Mouse (Mus musculus): ENCODE data around the gene Cib2. TPM values are rescaled to one million over a fixed set of nuclear protein-coding genes. Genes with fewer than 3 reads are reported as not detected.
A peak's percentile ranks its signal among the peaks of the same experiment; 100 is the strongest.
"Not testable (repeated sequence)": the region's sequence is repeated elsewhere in the genome, so short reads cannot be mapped to it uniquely, and the experiment has no call there.

The Cib2 gene
- polyA plus RNA-seq, 1 experiment, result 1.3 TPM

DNA sequence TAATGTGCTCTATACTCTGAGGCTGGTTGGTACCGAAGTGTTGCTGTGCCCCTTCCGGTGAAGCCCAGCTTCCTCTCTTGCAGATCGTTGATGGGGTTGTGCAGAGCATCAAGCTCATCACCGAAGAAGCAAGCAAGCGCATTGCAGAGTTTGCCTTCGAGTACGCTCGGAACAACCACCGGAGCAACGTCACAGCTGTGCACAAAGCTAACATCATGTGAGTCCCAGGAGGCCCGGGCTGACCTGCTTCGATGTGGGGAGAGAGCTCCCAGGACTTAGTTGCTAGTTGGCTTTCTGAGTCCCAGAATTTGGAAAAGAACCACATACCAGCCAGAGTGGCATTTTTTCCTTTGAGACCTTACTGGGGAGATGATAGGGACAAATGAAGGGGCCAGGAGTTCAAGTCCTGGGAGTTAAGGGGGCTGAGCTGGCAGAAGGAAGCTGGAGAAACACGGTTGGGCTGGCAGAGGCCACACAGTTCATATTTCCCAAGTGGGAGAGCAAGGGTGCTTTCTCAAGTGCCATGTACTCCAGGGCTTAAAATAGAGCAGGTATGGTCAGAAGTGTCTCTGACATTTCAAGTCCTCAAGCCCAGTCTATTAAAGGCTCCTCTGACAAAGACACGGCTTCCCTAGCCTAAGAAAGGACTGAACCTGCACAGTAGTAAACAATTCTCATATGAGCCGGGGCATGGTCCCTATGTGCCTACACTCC, 36.9 kb upstream of the Cib2 start:
- Histone ChIP-seq H3K36me3 (ENCODE audit: control insufficient read depth, insufficient read depth) (peaks cover 54% of the 10 kb centered on the region), H3K27me3 (ENCODE audit: control insufficient read depth, insufficient read depth, insufficient read length) (no peaks in the 10 kb centered on the region), H3K79me2 (ENCODE audit: control insufficient read depth, insufficient read depth) (no peaks in the 10 kb centered on the region), H3ac (ENCODE audit: control insufficient read depth, insufficient read length) (no peak overlapping the region), H3K4me3 (no peak overlapping the region), H3K4me2 (ENCODE audit: low read depth) (no peak overlapping the region)
- TF ChIP-seq MAX (IDR thresholded peaks at IDR 0.05; ENCODE audit: low read depth) (no peak), CEBPB (IDR thresholded peaks at IDR 0.05; ENCODE audit: insufficient read depth, poor library complexity, severe bottlenecking) (no peak), MYOG (IDR thresholded peaks at IDR 0.05; ENCODE audit: control insufficient read depth in 1 of 3, insufficient read depth in 1 of 3, insufficient read length in 2 of 3, low read depth in 2 of 3) (no peak), REST (IDR thresholded peaks at IDR 0.05; ENCODE audit: insufficient read depth, insufficient read length) (no peak), E2F4 (IDR thresholded peaks at IDR 0.05; ENCODE audit: insufficient read depth) (no peak), SRF (IDR thresholded peaks at IDR 0.05; ENCODE audit: control insufficient read depth, insufficient read length, low read depth) (no peak), TCF12 (IDR thresholded peaks at IDR 0.05; ENCODE audit: insufficient read depth, poor library complexity, severe bottlenecking) (no peak), TCF3 (IDR thresholded peaks at IDR 0.05; ENCODE audit: insufficient read length, low read depth) (no peak), POLR2AphosphoS2 (IDR thresholded peaks at IDR 0.05; ENCODE audit: insufficient read length, low read depth) (no peak), MYOD1 (IDR thresholded peaks at IDR 0.05; ENCODE audit: control insufficient read depth in 1 of 3, insufficient read length in 2 of 3, low read depth in 2 of 3) (no peak)

- H3K79me2 ChIP-seq (ENCODE audit: control insufficient read depth, insufficient read depth), result peaks cover 15% of the 10 kb centered on the region
- peaks cover 51% of the 10 kb centered on the region for H3K36me3 ChIP-seq (ENCODE audit: control insufficient read depth, insufficient read depth)
- H3K27me3 ChIP-seq (ENCODE audit: control insufficient read depth, insufficient read depth, insufficient read length); H3K4me3 ChIP-seq; H3ac ChIP-seq (ENCODE audit: control insufficient read depth, insufficient read length); H3K4me2 ChIP-seq (ENCODE audit: low read depth): not testable (repeated sequence)
Measured at GRCm38 (mm10) chr9:54593652-54594051, 33.6 kb upstream of the Cib2 start.

GRCm38 (mm10) chr9:54587863-54588262, 27.8 kb upstream of the Cib2 start:
- H3ac ChIP-seq (ENCODE audit: control insufficient read depth, insufficient read length), result no peak overlapping the region
- peaks cover 38% of the 10 kb centered on the region for H3K79me2 ChIP-seq (ENCODE audit: control insufficient read depth, insufficient read depth)
- TF ChIP-seq MYOG (IDR thresholded peaks at IDR 0.05; ENCODE audit: control insufficient read depth in 1 of 3, insufficient read depth in 1 of 3, insufficient read length in 2 of 3, low read depth in 2 of 3), result no peak
- H3K27me3 ChIP-seq (ENCODE audit: control insufficient read depth, insufficient read depth, insufficient read length), result no peaks in the 10 kb centered on the region
- H3K4me3 ChIP-seq, result peak overlapping the region; percentile 64
- H3K36me3 ChIP-seq (ENCODE audit: control insufficient read depth, insufficient read depth), result peaks cover 15% of the 10 kb centered on the region
- peak overlapping the region; percentile 96 for H3K4me2 ChIP-seq (ENCODE audit: low read depth)

DNA sequence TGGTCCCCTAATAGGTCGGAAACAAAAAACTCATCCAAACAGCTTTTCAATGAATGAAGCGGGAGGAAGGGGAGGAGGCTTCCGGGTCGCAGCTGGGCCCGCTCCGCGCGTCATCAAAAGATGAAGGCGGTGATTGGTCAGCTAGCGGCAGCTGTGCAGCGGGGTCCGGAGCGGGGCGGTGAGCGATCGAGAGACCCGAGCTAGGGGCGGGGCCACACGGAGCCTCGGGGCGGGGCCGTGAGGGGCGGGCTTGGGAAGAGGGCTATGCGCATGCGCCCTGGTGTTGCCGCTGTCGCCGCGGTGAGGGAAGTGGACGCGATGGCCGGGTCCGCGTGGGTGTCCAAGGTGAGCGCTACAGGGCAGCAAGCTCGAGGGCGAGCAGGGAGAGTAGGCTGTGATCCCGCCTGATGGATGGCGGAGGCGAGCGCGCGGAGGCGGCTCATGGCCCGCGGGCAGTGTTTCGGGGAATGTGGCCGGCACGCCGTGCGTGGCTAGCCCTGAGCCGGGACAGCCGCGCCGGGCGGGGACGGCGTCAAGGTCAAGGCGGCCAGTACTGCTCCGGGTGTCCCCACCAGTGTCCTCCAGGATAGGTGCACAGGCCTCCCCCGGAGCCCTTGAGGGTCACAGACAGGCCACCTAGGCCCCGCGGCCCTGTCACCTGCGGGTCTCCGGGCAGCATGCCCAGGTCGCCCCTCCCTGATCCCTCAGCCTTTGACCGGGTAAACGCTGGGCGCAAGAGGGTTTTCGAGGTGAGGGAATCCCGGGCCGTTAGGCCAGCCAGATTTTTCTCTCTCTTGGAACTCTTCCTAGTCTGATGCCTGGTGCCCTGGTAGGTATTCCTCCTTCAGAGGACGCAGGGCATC, 26.4 kb upstream of the Cib2 start, which contains the start of gene Idh3a:
Gene Idh3a, plus strand, starts transcription at position 136 of the 863 bp plus-strand sequence.
- peak within 1 kb of the TSS; percentile 64 for H3K4me3 ChIP-seq
- H3K4me2 ChIP-seq (ENCODE audit: low read depth), result peak within 1 kb of the TSS; percentile 96
- H3ac ChIP-seq (ENCODE audit: control insufficient read depth, insufficient read length), result peak within 1 kb of the TSS; percentile 91
- no peak for TF ChIP-seq CEBPB (IDR thresholded peaks at IDR 0.05; ENCODE audit: insufficient read depth, poor library complexity, severe bottlenecking)
- TF ChIP-seq MYOG (IDR thresholded peaks at IDR 0.05; ENCODE audit: control insufficient read depth in 1 of 3, insufficient read depth in 1 of 3, insufficient read length in 2 of 3, low read depth in 2 of 3), result peak in 2 of 3 experiments; percentile 8 to 37
- TF ChIP-seq USF1 (IDR thresholded peaks at IDR 0.05; ENCODE audit: low read depth), result no peak
- TF ChIP-seq SRF (IDR thresholded peaks at IDR 0.05; ENCODE audit: control insufficient read depth, insufficient read length, low read depth), result no peak
- TF ChIP-seq MYOD1 (IDR thresholded peaks at IDR 0.05; ENCODE audit: control insufficient read depth in 1 of 3, insufficient read length in 2 of 3, low read depth in 2 of 3), result peak in 1 of 3 experiments; percentile 42
- TF ChIP-seq TCF12 (IDR thresholded peaks at IDR 0.05; ENCODE audit: insufficient read depth, poor library complexity, severe bottlenecking), result no peak
- no peak for TF ChIP-seq MAX (IDR thresholded peaks at IDR 0.05; ENCODE audit: low read depth)
- TF ChIP-seq POLR2A (IDR thresholded peaks at IDR 0.05; ENCODE audit: insufficient read length, low read depth), result peak; percentile 99
- no peak for TF ChIP-seq TCF3 (IDR thresholded peaks at IDR 0.05; ENCODE audit: insufficient read length, low read depth)
- TF ChIP-seq POLR2AphosphoS2 (IDR thresholded peaks at IDR 0.05; ENCODE audit: insufficient read length, low read depth), result peak; percentile 96
- TF ChIP-seq E2F4 (IDR thresholded peaks at IDR 0.05; ENCODE audit: insufficient read depth), result no peak
- peak; percentile 27 for TF ChIP-seq REST (IDR thresholded peaks at IDR 0.05; ENCODE audit: insufficient read depth, insufficient read length)
- H3K27me3 ChIP-seq (ENCODE audit: control insufficient read depth, insufficient read depth, insufficient read length), result no peaks in the 10 kb centered on the region
- H3K79me2 ChIP-seq (ENCODE audit: control insufficient read depth, insufficient read depth), result peaks cover 38% of the 10 kb centered on the region
- peaks cover 10% of the 10 kb centered on the region for H3K36me3 ChIP-seq (ENCODE audit: control insufficient read depth, insufficient read depth)

- Histone ChIP-seq H3K79me2 (ENCODE audit: control insufficient read depth, insufficient read depth) (peaks cover 37% of the 10 kb centered on the region), H3ac (ENCODE audit: control insufficient read depth, insufficient read length) (peak overlapping the region; percentile 91), H3K27me3 (ENCODE audit: control insufficient read depth, insufficient read depth, insufficient read length) (no peaks in the 10 kb centered on the region), H3K4me3 (peak overlapping the region; percentile 64), H3K36me3 (ENCODE audit: control insufficient read depth, insufficient read depth) (peaks cover 8% of the 10 kb centered on the region), H3K4me2 (ENCODE audit: low read depth) (peak overlapping the region; percentile 78)
- TF ChIP-seq USF1 (IDR thresholded peaks at IDR 0.05; ENCODE audit: low read depth) (no peak), POLR2AphosphoS2 (IDR thresholded peaks at IDR 0.05; ENCODE audit: insufficient read length, low read depth) (no peak), MYOG (IDR thresholded peaks at IDR 0.05; ENCODE audit: control insufficient read depth in 1 of 3, insufficient read depth in 1 of 3, insufficient read length in 2 of 3, low read depth in 2 of 3) (no peak), REST (IDR thresholded peaks at IDR 0.05; ENCODE audit: insufficient read depth, insufficient read length) (no peak), SRF (IDR thresholded peaks at IDR 0.05; ENCODE audit: control insufficient read depth, insufficient read length, low read depth) (no peak), MAX (IDR thresholded peaks at IDR 0.05; ENCODE audit: low read depth) (no peak), MYOD1 (IDR thresholded peaks at IDR 0.05; ENCODE audit: control insufficient read depth in 1 of 3, insufficient read length in 2 of 3, low read depth in 2 of 3) (no peak), E2F4 (IDR thresholded peaks at IDR 0.05; ENCODE audit: insufficient read depth) (no peak), POLR2A (IDR thresholded peaks at IDR 0.05; ENCODE audit: insufficient read length, low read depth) (no peak), TCF12 (IDR thresholded peaks at IDR 0.05; ENCODE audit: insufficient read depth, poor library complexity, severe bottlenecking) (no peak), TCF3 (IDR thresholded peaks at IDR 0.05; ENCODE audit: insufficient read length, low read depth) (no peak), CEBPB (IDR thresholded peaks at IDR 0.05; ENCODE audit: insufficient read depth, poor library complexity, severe bottlenecking) (no peak)
Measured at GRCm38 (mm10) chr9:54585839-54586198, 25.8 kb upstream of the Cib2 start.

GRCm38 (mm10) chr9:54584127-54584526, 24.1 kb upstream of the Cib2 start:
- not testable (repeated sequence) for H3K36me3 ChIP-seq (ENCODE audit: control insufficient read depth, insufficient read depth); H3K4me2 ChIP-seq (ENCODE audit: low read depth); H3K4me3 ChIP-seq; H3K27me3 ChIP-seq (ENCODE audit: control insufficient read depth, insufficient read depth, insufficient read length); H3ac ChIP-seq (ENCODE audit: control insufficient read depth, insufficient read length)
- peaks cover 27% of the 10 kb centered on the region for H3K79me2 ChIP-seq (ENCODE audit: control insufficient read depth, insufficient read depth)

Data from myocyte (in vitro differentiated cells).